Mouse (Mus musculus) intestine, postnatal 0 days (tissue): ENCODE measurements at regions not wholly inside any gene's neighbourhood (a gene's known extent, or its start where the extent isn't known, plus 50 kb on each side); places are given as distances from the start of the nearest gene placed in this dataset.

Experiments
- ATAC-seq: fragments of 200-750 bp; cut with Nextera tagmentation; 2 replicates; pipeline ENCODE4 v1.8.0; 2017; ENCODE audit warnings: mild to moderate bottlenecking, moderate TSS enrichment, moderate library complexity
- H3K27ac ChIP-seq: fragments of 300-500 bp; sonication (generic); 2 replicates; pipeline ENCODE4 v1.5.1; 2014; ENCODE audit warnings: mild to moderate bottlenecking, low read depth, low read length, moderate library complexity
- H3K27me3 ChIP-seq: fragments of 300-500 bp; sonication (generic); replicated peaks from 2 replicates; pipeline ENCODE4 v1.6.1; 2014; ENCODE audit warnings: low read length, mixed read lengths; ENCODE audit not compliant: control insufficient read depth, insufficient read depth
- H3K36me3 ChIP-seq: fragments of 300-500 bp; sonication (generic); 2 replicates; pipeline ENCODE4 v1.6.1; 2014; ENCODE audit warnings: mild to moderate bottlenecking, moderate library complexity; ENCODE audit not compliant: control insufficient read depth, insufficient read depth
- H3K4me1 ChIP-seq: fragments of 300-500 bp; sonication (generic); replicated peaks from 2 replicates; pipeline ENCODE4 v1.6.1; 2014; ENCODE audit warnings: antibody characterized with exemption, low read length, mixed read lengths; ENCODE audit not compliant: control insufficient read depth, insufficient read depth
- H3K4me2 ChIP-seq: fragments of 300-500 bp; sonication (generic); replicated peaks from 2 replicates; pipeline ENCODE4 v1.6.1; 2014; ENCODE audit warnings: low read depth, mild to moderate bottlenecking, moderate library complexity
- H3K4me3 ChIP-seq: fragments of 300-500 bp; sonication (generic); 2 replicates; pipeline ENCODE4 v1.5.1; 2014; ENCODE audit warnings: low read depth, low read length
- H3K9ac ChIP-seq: fragments of 300-500 bp; sonication (generic); 2 replicates; pipeline ENCODE4 v1.6.1; 2014; ENCODE audit warnings: mild to moderate bottlenecking, low read depth, low read length
- H3K9me3 ChIP-seq: fragments of 300-500 bp; sonication (generic); 2 replicates; pipeline ENCODE4 v1.6.1; 2016; ENCODE audit warnings: mixed run types; ENCODE audit not compliant: control insufficient read depth
- CTCF ChIP-seq: sonication (generic); IDR thresholded peaks from 2 replicates; pipeline ENCODE4 v1.5.1; 2016; ENCODE audit warnings: low read depth, mild to moderate bottlenecking, control low read depth, antibody characterized with exemption, moderate library complexity
- WGBS: fragments of 180-500 bp; shearing (Covaris S2); extraction: QIAGEN DNeasy Blood & Tissue Kit; methylation state at CpG from one replicate; pipeline ENCODE4 v1.1.7; 2014; 5-methylcytosine and 5-hydroxymethylcytosine counted together

GRCm38 (mm10) chr1:121004535-121004934, 327.9 kb downstream of the Insig2 start:
- H3K4me1 ChIP-seq, result no peaks in the 10 kb centered on the region
- no peak overlapping the region for H3K4me3 ChIP-seq
- TF ChIP-seq CTCF, result no peak
- no peaks in the 10 kb centered on the region for H3K27me3 ChIP-seq
- no peaks in the 10 kb centered on the region for H3K9me3 ChIP-seq
- no peak for ATAC-seq
- no peaks in the 10 kb centered on the region for H3K36me3 ChIP-seq
- WGBS, result 92% methylated on average over 7 of the region's 7 CpGs
- no peak overlapping the region for H3K9ac ChIP-seq
- no peak overlapping the region for H3K4me2 ChIP-seq
- H3K27ac ChIP-seq, result no peak overlapping the region

- no peak for ATAC-seq
- Histone ChIP-seq H3K9me3 (no peaks in the 10 kb centered on the region), H3K27me3 (no peaks in the 10 kb centered on the region), H3K9ac (no peak overlapping the region), H3K4me3 (no peak overlapping the region), H3K36me3 (no peaks in the 10 kb centered on the region), H3K27ac (no peak overlapping the region), H3K4me1 (no peaks in the 10 kb centered on the region), H3K4me2 (no peak overlapping the region)
- WGBS, result 42% methylated on average over 3 of the region's 3 CpGs
- no peak for TF ChIP-seq CTCF
Measured at GRCm38 (mm10) chr1:121005198-121005597, 327.2 kb downstream of the Insig2 start.

DNA sequence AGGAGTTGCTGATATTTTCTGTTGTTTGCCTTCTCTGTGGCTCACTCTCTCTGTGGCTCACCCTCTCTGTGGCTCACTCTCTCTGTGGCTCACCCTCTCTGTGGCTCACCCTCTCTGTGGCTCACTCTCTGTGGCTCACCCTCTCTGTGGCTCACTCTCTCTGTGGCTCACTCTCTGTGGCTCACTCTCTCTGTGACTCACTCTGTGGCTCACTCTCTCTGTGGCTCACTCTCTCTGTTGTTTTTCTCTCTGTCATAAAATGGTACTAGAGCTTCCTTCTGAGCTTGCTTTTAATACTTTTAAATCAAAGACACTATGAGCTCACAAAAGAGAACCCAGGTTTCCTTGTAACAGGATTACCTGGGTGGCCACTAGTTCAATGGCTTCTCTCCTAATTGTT, 320.3 kb downstream of the Insig2 start:
- Histone ChIP-seq H3K27ac (no peak overlapping the region), H3K4me1 (no peaks in the 10 kb centered on the region), H3K9ac (no peak overlapping the region), H3K9me3 (no peaks in the 10 kb centered on the region), H3K36me3 (no peaks in the 10 kb centered on the region), H3K27me3 (no peaks in the 10 kb centered on the region), H3K4me2 (no peak overlapping the region), H3K4me3 (no peak overlapping the region)
- no peak for TF ChIP-seq CTCF
- ATAC-seq, result no peak

- no peak overlapping the region for H3K9ac ChIP-seq
- no peak overlapping the region for H3K4me2 ChIP-seq
- WGBS, result 52% methylated on average over 12 of the region's 12 CpGs
- no peaks in the 10 kb centered on the region for H3K36me3 ChIP-seq
- H3K4me3 ChIP-seq, result no peak overlapping the region
- H3K27ac ChIP-seq, result no peak overlapping the region
- H3K4me1 ChIP-seq, result no peaks in the 10 kb centered on the region
- H3K27me3 ChIP-seq, result no peaks in the 10 kb centered on the region
- no peak for TF ChIP-seq CTCF
- no peaks in the 10 kb centered on the region for H3K9me3 ChIP-seq
- no peak for ATAC-seq
Measured at GRCm38 (mm10) chr1:121013839-121014503, 318.4 kb downstream of the Insig2 start.

DNA sequence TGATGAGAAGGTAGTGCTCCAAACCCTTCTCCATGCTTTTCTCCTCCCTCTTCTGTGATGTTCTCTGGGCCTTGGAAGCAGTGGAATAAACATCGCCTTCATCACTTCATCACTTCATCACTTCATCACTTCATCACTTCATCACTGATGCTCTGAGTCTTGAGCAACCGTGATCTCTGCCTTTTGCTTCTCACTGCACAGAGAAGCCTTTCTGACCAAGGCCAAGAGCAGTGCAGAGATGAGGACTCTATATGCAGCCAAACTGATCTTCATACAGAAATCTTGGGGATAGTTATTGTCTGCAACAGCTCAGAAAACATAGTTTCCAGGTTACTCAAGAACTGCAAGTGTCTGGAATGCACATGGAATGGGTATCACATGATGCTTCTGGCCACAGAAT, 303.0 kb downstream of the Insig2 start:
- no peaks in the 10 kb centered on the region for H3K4me1 ChIP-seq
- TF ChIP-seq CTCF, result no peak
- H3K27me3 ChIP-seq, result no peaks in the 10 kb centered on the region

GRCm38 (mm10) chr1:121034761-121035393, 297.5 kb downstream of the Insig2 start:
- Histone ChIP-seq H3K4me2 (no peak overlapping the region), H3K9me3 (no peaks in the 10 kb centered on the region), H3K27me3 (no peaks in the 10 kb centered on the region), H3K27ac (no peak overlapping the region), H3K9ac (no peak overlapping the region), H3K4me3 (no peak overlapping the region), H3K36me3 (no peaks in the 10 kb centered on the region), H3K4me1 (no peaks in the 10 kb centered on the region)
- no peak for TF ChIP-seq CTCF
- no peak for ATAC-seq
- 87% methylated on average over 10 of the region's 10 CpGs for WGBS

More for the DNA sequence above, 303.0 kb downstream of the Insig2 start:
- H3K9ac ChIP-seq, result no peak overlapping the region
- ATAC-seq, result no peak
- H3K9me3 ChIP-seq, result no peaks in the 10 kb centered on the region
- no peaks in the 10 kb centered on the region for H3K36me3 ChIP-seq
- WGBS, result 93% methylated on average over 2 of the region's 2 CpGs
- no peak overlapping the region for H3K4me2 ChIP-seq
- no peak overlapping the region for H3K4me3 ChIP-seq
- H3K27ac ChIP-seq, result no peak overlapping the region
